Mouse (Mus musculus) frontal cortex, adult 2 months (tissue): ENCODE measurements at regions not wholly inside any gene's neighbourhood (a gene's known extent, or its start where the extent isn't known, plus 50 kb on each side); places are given as distances from the start of the nearest gene placed in this dataset.
A peak's percentile ranks its signal among the peaks of the same experiment; 100 is the strongest.
"Not testable (repeated sequence)": the region's sequence is repeated elsewhere in the genome, so short reads cannot be mapped to it uniquely, and the experiment has no call there.

Source experiments
- DNase-seq, 2 experiments: peaks; one replicate each; pipeline ENCODE4 v3.0.0; 2022; ENCODE audit warnings: low spot score in 1 of 2; ENCODE audit errors: extremely low spot score in 1 of 2

DNA sequence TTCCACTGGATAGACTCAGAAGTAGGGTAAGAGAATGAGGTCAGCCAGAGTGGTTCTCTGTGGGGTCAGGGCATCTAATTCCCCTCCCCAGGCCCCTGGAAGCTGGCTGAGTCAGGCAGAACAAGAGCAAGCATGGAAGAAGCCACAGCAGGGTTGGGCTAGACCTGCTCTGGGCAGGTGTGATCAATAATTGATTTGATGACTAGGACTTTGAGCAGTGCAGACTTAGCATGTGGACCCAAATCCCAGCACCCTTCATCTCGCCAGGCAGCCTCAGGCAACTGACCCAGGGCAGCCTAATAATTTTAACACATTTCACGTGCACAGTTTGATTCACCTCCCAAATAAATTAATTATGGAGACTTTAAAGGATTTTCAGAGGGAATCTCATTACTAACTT, 67.2 kb downstream of the Qdpr start:
- no peak for DNase-seq

DNA sequence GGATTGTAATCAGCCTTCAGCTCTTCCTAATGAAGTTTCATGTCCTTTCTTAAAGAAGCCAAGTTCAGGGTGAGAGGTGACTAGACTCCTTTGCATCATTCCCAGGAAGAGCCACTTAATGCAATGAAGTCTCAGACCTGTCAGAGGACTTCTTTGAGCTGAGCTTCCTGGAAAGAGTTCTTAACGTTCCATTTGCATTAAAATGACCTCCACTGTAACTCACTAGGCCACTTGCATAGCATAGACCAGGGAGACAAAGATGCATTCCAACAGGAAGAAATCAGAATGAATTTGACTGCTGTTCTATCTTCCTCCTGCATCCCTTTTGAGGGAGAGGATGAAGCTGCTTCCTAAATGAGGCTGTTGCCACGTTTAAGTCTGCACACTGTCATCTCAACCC, 71.5 kb downstream of the Qdpr start:
- no peak for DNase-seq

DNA sequence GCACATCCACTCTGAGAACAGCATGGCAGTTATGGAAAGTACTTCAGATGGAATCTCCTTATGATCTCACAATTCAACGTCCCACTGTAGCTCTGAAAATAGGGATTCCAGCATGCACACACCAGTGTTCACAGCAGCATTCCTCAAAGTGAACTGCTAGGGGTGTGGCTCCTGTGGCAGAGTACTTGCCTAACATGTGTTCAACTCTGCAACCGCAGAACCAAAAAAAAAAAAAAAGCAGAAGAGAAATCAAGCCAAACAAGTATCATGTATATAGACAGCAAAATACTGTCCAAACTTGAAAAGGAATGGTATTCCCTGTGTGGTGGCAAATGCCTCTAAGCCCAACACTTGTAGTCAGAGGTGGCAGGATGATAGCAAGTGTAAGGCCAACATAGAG, 77.0 kb downstream of the Qdpr start:
- no peak for DNase-seq

DNA sequence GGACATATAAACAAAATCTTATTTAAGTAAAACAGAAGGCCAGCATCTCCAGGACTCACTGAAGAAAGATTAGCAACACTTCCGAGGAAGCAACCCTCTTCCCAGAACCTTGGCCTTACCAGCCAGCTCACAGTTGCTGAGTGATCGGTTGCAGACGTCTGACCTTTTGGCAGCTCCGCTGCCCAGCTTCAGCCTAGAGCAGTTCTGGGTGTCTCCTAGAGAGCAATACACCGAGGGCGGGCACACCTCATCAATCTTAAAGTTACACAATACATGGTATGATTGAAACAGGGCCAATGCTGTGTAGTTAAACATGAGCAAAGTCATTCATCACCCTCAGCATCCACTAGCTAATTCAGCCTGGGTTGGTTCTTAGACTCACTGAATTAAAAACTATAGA, 81.6 kb downstream of the Qdpr start:
- no peak for DNase-seq

DNA sequence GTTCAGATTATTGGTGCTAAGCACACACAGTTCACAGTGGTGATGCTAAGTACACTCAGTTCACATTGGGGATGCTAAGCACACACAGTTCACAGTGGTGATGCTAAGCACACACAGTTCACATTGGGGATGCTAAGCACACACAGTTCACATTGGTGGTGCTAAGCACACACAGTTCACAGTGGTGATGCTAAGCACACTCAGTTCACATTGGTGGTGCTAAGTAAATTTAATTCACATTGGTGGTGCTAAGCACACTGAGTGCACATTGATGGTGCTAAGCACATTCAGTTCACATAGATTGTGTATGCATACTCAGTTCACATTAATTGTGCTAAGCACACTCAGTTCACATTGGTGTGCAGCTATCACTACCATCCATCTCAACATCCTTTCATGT, 89.8 kb downstream of the Qdpr start:
- no peak for DNase-seq

DNA sequence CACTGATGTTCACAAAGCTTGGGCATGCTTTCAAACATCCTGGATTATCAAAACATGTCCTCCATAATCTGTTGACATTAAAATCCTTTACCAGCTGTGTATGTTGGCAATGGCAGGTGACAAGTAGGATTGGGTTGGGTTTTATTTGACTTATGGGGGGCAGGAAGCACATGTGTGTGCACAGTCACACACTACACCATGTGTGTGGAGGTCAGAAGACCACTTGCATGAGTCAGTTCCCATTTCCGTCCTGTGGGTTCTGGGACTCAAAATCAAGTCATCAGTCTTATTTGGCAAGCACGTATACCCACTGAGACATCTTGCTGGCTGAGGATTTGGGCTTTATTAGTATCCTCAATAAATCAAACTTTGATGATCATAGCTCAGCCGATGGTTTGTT, 109.6 kb downstream of the Qdpr start:
- DNase-seq = no peak

DNA sequence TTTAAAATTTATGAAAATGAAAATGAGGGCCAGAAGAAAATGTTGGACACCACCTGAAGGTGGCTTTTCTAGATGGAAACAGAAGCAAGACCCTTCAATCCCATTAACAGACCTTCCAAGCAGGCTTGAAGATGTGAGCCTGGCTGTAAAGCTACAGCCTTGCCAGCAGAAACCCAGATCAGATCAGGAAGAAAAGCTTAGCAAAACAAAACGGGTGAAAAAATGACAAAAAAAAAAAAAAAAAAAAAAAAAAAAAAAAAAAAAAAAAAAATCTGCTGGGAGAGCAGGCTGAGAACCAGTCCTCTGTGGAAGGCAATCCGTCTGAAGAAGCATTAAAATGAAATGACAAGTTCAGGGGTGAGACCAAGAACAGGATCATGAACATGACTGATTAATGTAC, 113.2 kb downstream of the Qdpr start:
- no peak for DNase-seq

DNA sequence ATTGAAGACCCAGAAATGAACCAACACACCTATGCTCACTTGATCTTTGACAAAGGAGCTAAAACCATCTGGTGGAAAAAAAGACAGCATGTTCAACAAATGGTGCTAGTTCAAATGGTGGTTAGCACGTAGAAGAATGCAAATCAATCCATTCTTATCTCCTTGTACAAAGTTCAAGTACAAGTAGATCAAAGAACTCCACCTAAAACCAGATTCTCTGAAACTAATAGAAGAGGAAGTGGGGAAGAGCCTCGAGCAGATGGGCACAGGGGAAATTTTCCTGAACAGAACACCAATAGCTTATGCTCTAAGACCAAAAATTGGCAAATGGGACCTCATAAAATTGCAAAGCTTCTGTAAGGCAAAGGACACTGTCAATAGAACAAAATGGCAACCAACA, 125.6 kb downstream of the Qdpr start:
- DNase-seq = not testable (repeated sequence)

DNA sequence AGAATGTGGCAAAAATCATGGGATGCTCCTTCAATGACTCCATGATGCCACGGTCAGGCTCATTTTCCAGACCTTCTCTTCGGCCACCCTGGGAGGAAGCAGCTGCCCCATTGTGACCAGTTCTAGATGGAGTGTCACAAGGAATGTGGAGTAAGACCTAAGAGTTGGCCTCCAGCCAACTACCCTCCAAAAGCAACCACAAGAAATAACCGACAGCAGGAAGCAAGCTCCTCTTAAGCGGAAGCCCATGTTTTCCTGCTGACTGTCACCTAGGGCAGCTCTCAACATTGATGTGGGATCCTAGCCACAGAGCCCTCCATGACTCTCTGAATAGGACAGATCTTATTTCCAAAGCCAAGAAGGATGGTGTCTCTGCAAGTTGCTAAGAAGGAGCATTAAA, 126.5 kb downstream of the Qdpr start:
- no peak for DNase-seq

DNA sequence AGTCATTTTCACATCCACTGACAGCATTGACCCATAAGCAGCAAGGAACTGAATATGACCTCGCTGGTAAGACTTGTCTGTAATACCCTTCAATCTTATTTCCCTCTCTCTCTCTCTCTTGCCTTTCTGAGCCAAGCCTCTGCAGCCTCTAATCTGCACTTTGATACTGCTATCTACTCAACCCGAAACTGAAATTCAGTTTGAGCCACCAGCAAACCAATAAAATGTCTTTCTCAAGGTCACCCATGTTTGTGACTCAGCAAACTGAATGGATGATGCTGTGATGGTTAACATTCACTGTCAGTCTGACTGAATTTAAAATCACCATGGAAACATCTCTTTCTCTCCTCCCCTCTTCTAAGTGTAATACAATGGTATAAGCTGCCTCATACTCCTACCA, 132.0 kb downstream of the Qdpr start:
- no peak for DNase-seq

DNA sequence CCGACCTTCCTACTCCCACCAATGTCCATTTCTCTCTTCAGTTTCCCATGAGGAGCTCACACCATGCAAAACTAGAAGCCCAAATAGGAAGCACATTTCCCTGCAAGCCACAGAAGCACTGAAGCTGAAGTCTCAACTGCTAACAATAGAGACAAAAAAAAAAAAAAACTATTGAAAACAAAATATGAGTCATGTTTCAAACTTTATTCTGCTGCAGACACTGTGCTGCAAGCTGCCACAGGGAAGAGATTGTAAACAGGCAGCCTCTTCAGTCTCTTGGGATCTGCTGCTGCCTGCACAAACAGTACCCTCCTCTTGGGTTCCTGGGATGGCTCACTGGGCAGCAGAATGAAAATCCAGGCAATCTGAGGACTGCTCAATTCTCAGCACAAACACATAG, 148.9 kb downstream of the Qdpr start:
- peak; percentile 7 to 30 for DNase-seq

DNA sequence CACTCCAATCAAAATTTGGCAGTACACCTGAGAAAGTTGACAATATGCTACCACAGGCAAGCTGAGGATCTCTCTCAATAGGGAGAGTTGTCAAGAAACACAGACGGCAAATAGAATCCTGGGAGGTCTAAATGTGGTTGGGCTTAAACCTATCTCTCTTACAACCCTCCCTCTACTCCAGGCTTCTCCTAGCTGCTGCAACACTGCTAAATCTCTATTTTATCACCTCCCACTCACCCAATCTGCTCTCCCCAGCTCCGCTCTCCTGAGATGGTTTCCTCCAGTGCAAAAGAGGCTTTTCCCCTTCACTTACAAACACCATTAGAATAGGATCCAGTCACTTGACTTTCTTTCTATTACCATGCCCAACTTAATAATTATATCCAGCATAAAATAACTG, 151.2 kb downstream of the Qdpr start:
- DNase-seq = peak; percentile 83 to 89

DNA sequence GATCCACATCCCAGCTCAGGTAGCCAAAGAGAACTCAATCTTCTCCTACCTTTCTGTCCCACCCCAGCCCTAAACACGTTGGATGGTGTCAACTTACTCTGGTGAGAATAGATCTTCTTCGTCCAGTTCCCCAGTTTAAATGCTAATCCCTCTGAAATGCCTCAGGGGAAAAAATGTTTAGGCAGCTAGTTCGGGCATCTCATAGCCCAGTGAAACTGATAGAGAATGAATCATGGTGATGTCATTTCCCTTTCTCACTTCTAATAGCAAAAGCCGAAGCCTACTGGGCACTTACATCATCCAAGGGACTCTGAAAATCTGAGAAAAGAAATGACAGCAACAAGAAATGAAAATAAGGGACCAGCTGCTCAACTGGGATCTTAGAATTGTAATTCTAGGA, 154.9 kb downstream of the Qdpr start:
- no peak for DNase-seq

DNA sequence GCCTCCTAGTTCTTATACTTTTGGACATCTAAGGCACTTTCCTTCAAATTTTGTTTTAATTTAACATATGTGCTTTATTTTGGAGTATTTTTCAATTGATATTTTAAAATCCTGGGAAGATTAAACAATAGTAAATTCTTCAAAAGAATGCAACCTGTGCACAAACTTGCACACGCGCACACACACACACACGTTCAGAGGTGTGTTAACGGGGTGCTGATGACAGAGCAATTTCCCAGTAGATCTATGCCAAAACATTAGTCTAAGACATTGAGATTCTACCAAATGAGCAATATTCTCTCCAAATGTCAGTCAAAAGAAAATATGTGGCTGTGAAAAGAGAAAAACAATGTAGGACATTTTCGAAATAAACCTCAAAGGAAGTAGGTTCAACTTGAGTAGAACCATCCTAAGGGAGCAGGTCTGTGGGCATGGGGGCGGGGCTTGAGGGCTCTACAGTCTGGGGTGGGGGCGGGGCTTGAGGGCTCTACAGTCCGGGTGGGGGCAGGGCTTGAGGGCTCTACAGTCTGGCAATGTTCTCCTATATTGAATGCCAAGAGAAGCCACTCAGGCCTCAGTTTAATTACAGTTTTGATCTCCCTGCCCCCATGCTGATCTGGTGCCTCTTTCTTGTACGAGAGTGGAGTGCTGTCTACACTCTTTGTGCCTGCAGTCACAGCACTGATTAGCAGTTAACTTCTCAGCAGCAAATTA, 157.0 kb downstream of the Qdpr start:
- DNase-seq = no peak

DNA sequence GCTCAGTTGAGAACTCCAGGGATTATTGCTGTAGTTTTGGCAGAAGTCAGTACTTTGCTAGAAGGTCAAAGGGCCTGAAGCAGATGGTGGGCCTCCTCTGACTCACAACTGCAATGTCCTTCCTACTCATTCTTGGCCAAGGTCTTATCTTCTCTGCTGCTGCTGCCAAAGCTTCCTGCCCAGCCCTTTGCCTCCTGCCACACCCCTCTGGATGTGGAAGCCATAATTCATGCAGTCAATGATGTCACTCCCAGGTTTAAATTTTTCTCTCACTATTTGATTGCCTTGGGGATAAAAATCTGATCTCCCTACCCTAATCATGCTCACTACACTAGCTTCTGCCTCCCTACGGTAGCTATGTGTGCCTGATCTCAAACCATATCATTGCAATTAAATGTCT, 157.7 kb downstream of the Qdpr start:
- DNase-seq = no peak

DNA sequence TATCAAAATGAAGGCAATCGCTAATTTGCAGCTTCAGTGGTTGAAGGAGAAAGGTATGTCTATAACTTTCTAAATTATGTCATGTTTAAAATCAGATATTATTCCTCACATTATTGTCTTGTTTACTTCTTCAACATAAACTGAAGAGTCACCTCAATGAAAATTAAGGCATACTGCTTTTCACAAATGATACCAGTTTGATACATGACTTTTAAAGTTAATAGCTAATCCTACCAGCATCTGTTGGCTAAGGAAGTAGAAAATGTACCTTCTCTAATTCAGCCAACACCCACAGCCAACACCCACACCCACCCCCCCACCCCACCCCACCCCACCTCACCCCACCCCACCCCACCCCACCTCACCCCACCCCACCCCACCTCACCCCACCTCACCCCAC, 158.3 kb downstream of the Qdpr start:
- DNase-seq = no peak

DNA sequence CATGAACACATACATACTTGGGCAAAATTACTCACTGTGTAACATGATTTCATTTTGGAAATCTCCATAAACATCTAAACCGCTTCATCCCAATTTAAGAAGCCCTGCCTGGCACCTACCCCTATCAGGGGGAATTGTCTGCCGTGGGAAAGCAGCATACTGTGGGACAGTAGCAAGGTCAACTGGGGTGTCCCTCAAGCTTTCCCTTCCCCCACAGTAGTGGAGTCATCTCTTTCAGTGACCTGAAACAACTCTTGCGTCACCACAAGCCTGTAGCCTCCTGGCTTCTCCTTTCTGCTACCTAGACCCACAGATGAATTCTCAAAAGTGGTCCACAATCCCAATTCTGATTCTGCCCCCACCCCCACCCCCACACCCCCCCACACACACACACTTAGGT, 158.8 kb downstream of the Qdpr start:
- DNase-seq = no peak

DNA sequence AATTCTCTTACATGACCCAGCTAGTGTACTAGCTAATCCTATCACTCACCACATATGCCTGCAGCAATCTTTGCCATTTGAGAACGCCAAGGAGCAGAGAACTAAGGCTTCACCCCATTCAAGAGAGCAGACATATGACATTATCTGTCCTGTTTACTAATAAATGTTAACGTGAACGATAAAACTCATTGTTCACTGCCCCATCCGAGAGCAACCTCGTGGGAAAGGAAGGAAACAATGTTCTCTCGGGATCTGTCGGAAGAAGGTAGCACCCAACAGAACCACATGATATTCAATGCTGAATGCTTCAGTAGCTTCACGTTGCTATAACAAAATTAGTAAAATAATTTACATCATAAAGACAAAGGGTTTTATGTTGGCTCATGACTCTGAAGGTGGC, 163.6 kb downstream of the Qdpr start:
- DNase-seq = no peak

DNA sequence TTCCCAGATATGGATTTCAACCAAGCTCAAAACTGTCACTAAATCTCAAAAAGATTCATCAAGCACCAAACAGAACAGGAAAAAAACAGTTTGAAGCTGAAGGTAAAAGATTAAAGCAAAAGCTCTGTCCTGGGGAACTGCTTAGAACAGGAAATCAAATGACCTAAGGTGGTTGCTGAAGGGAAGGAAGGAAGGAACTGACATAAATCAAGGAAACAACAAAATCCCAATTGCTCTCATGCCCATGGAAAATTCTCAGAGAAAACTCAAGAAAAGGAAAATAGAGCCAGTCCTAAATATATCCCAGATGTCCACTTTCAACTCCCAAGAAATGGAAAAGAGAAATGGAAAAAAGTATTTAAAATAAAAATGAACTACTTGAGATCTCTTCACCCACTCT, 165.4 kb downstream of the Qdpr start:
- DNase-seq = no peak

DNA sequence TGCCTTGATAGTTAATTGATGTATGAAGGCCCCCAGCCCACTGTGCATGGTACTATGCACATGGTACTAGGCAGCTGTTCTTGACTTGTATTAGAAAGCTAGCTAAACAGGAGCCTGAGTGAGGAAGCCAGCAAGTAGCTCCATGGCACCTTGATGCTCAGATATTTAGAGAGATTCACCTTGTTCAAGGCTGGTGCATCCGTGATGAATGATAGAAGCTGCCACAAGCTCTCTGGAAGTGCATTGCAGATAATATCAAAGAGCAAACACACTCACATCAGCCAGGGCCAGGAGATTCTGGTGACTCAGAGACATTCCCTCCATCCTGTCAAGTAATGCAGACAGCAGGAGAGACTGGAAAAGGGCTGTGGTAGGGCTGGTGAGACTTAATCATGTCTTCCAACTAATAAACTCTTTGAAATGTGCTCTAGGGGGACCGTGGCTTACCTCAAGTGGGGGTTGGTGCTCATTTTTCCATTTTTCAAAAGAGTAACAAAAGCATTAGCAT, 166.1 kb downstream of the Qdpr start:
- no peak for DNase-seq

DNA sequence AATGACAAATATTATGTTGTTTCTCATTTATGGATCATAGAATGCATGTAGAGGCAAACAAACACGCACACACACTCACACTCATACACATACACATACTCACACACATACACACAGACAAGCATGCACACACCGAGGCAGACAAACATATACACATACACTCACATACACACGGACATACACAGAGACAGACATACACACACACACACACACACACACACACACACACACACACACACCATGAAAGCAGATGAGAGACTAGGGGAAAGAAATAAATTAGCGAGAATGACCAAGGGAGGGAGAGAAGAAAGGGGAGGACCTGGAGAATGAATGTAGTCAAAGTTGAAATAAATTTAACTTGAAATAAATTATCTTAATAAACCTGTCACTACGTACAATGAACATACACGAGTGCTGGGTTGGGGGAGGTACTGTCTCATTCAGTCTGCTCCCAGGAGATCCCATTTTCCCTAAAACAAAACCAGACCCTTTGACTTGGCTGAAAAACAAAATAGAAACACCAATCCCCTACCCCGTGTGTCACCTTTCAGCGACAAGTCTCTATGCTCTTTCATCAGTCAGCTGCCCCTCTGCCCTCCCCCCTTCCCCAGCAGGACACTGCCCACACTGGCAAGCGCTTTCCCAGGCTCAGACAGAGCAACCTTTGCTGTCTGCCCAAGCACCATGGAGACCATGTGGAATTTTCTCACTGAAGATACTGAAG, 167.7 kb downstream of the Qdpr start:
- no peak for DNase-seq

DNA sequence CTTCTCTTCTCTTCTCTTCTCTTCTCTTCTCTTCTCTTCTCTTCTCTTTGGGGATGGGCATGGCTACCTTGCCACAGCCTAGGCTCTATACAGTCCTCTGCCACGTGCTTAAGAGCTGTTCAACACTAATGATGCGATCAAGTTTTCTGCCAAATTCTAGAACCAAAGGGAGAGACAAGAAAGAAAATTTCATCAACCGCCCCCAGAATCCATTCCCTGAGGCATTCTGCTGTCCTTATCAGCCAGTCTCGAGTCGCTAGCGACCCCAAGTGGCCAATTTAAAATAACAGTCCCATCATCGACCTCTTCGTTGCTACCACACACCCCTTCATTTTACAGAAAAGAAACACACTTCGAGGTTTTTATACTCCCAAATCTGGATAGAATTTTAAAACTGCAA, 171.5 kb downstream of the Qdpr start:
- peak; percentile 72 to 98 for DNase-seq
